Mouse (Mus musculus): Measurements from ENCODE around the gene S100a6. TPM values are rescaled to one million over a fixed set of nuclear protein-coding genes. Genes with fewer than 3 reads are reported as not detected.
A peak's percentile ranks its signal among the peaks of the same experiment; 100 is the strongest.

The S100a6 gene
- polyA plus RNA-seq, 1 experiment from 2014 or later: 37.8 TPM

- 75% methylated on average over 2 of the region's 2 CpGs for WGBS
- H3K27ac ChIP-seq: no peak overlapping the region
Observed at GRCm38 (mm10) chr3:90629298-90629697, 16.6 kb downstream of the S100a6 start.

GRCm38 (mm10) chr3:90631984-90632383 lies 19.3 kb downstream of the S100a6 start:
- no peak for ATAC-seq (ENCODE audit: insufficient number of reproducible peaks, insufficient read depth, low FRiP score, low TSS enrichment)
- no peaks in the 10 kb centered on the region for H3K27me3 ChIP-seq
- H3K27ac ChIP-seq: no peak overlapping the region
- no peaks in the 10 kb centered on the region for H3K4me1 ChIP-seq
- H3K4me3 ChIP-seq: no peak overlapping the region
- no peak overlapping the region for H3K4me2 ChIP-seq (replicated peaks)
- H3K9ac ChIP-seq: no peak overlapping the region
- WGBS: 84% methylated on average over 2 of the region's 2 CpGs
- H3K9me3 ChIP-seq: no peaks in the 10 kb centered on the region
- no peaks in the 10 kb centered on the region for H3K36me3 ChIP-seq

More at GRCm38 (mm10) chr3:90629298-90629697, 16.6 kb downstream of the S100a6 start:
- no peak overlapping the region for H3K4me3 ChIP-seq
- no peaks in the 10 kb centered on the region for H3K36me3 ChIP-seq
- H3K27me3 ChIP-seq: no peaks in the 10 kb centered on the region
- no peaks in the 10 kb centered on the region for H3K4me1 ChIP-seq
- H3K9ac ChIP-seq: no peak overlapping the region
- H3K4me2 ChIP-seq (replicated peaks): no peak overlapping the region
- no peaks in the 10 kb centered on the region for H3K9me3 ChIP-seq
- no peak for ATAC-seq (ENCODE audit: insufficient number of reproducible peaks, insufficient read depth, low FRiP score, low TSS enrichment)

GRCm38 (mm10) chr3:90638511-90639275 lies 26.0 kb downstream of the S100a6 start:
- Histone ChIP-seq H3K9ac (no peak overlapping the region), H3K4me3 (no peak overlapping the region), H3K36me3 (no peaks in the 10 kb centered on the region), H3K9me3 (no peaks in the 10 kb centered on the region), H3K4me2 (replicated peaks) (no peak overlapping the region), H3K4me1 (no peaks in the 10 kb centered on the region), H3K27ac (no peak overlapping the region), H3K27me3 (no peaks in the 10 kb centered on the region)
- ATAC-seq (ENCODE audit: insufficient number of reproducible peaks, insufficient read depth, low FRiP score, low TSS enrichment): no peak
- 70% methylated on average over 1 of the region's 1 CpGs for WGBS

DNA sequence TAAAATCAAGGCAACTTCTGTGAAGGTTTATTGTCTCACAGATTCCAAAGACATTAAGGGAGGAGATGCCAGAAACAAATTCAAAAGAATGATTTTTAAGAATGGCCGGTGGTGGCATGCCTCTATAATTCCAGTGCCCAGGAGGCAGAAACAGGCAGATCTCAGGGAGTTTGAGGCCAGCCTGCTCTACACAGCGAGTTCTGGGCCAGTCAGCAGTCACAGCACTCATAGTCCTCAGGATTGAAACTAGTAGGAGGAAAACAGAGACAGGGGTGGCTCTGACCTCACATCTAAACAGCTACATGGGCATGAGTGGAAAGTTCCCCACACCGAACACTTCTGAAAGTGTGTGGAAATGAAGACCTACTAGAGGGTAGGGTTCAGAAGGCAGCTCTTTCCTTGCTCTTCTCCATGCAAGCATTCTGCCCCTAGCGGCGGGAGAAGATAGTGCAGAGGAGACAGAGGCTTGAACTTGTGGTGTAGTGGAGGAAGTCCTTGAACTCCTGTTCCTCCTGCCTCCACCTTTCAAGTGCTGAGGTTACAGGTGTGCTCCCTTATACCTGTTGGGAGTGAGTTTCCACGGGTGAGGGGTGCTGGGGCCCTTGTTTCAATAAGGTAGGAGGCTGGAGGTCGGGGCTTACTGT lies 27.0 kb downstream of the S100a6 start:
- WGBS: 53% methylated on average over 7 of the region's 7 CpGs
- no peak overlapping the region for H3K9ac ChIP-seq
- no peaks in the 10 kb centered on the region for H3K36me3 ChIP-seq
- no peak for ATAC-seq (ENCODE audit: insufficient number of reproducible peaks, insufficient read depth, low FRiP score, low TSS enrichment)
- no peak overlapping the region for H3K27ac ChIP-seq
- H3K4me2 ChIP-seq (replicated peaks): no peak overlapping the region
- H3K4me3 ChIP-seq: no peak overlapping the region
- H3K27me3 ChIP-seq: no peaks in the 10 kb centered on the region
- H3K9me3 ChIP-seq: no peaks in the 10 kb centered on the region
- H3K4me1 ChIP-seq: no peaks in the 10 kb centered on the region

- no peak overlapping the region for H3K4me3 ChIP-seq
- H3K4me1 ChIP-seq: no peaks in the 10 kb centered on the region
- H3K36me3 ChIP-seq: no peaks in the 10 kb centered on the region
- no peak for ATAC-seq (ENCODE audit: insufficient number of reproducible peaks, insufficient read depth, low FRiP score, low TSS enrichment)
- no peak overlapping the region for H3K4me2 ChIP-seq (replicated peaks)
- no peaks in the 10 kb centered on the region for H3K9me3 ChIP-seq
- WGBS: 82% methylated on average over 7 of the region's 7 CpGs
- no peak overlapping the region for H3K9ac ChIP-seq
- H3K27ac ChIP-seq: no peak overlapping the region
- no peaks in the 10 kb centered on the region for H3K27me3 ChIP-seq
Observed at GRCm38 (mm10) chr3:90640981-90641380, 28.3 kb downstream of the S100a6 start.

GRCm38 (mm10) chr3:90644220-90644619 lies 31.5 kb downstream of the S100a6 start:
- WGBS: 47% methylated on average over 3 of the region's 3 CpGs
- no peaks in the 10 kb centered on the region for H3K27me3 ChIP-seq
- H3K4me3 ChIP-seq: no peak overlapping the region
- no peaks in the 10 kb centered on the region for H3K4me1 ChIP-seq
- H3K27ac ChIP-seq: no peak overlapping the region
- no peaks in the 10 kb centered on the region for H3K36me3 ChIP-seq
- H3K9me3 ChIP-seq: no peaks in the 10 kb centered on the region
- no peak overlapping the region for H3K9ac ChIP-seq
- no peak for ATAC-seq (ENCODE audit: insufficient number of reproducible peaks, insufficient read depth, low FRiP score, low TSS enrichment)
- H3K4me2 ChIP-seq (replicated peaks): no peak overlapping the region

DNA sequence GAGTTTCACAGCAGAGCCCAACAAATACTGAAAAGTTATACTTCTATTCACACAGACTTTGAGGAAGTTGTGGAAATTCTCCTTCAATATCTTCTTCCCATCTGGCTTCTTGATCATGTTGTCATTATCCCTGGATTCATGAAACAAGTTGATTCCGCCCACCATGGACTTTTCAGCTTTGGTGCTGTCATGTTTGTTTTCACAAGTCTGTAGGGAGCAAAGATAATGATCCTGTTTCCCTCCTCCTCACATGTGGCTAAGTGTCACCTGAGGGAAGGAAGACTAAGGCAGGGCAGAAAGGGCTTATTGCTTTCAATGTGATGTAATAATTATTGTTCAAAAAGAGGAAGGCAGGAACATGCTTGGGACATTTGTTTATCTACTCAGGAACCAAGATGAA lies 34.6 kb downstream of the S100a6 start:
- no peaks in the 10 kb centered on the region for H3K9me3 ChIP-seq
- ATAC-seq (ENCODE audit: insufficient number of reproducible peaks, insufficient read depth, low FRiP score, low TSS enrichment): no peak
- no peak overlapping the region for H3K4me3 ChIP-seq
- no peaks in the 10 kb centered on the region for H3K36me3 ChIP-seq
- no peaks in the 10 kb centered on the region for H3K4me1 ChIP-seq
- H3K27me3 ChIP-seq: no peaks in the 10 kb centered on the region
- H3K9ac ChIP-seq: no peak overlapping the region
- H3K4me2 ChIP-seq (replicated peaks): no peak overlapping the region
- no peak overlapping the region for H3K27ac ChIP-seq
- WGBS: 74% methylated on average over 1 of the region's 1 CpGs

DNA sequence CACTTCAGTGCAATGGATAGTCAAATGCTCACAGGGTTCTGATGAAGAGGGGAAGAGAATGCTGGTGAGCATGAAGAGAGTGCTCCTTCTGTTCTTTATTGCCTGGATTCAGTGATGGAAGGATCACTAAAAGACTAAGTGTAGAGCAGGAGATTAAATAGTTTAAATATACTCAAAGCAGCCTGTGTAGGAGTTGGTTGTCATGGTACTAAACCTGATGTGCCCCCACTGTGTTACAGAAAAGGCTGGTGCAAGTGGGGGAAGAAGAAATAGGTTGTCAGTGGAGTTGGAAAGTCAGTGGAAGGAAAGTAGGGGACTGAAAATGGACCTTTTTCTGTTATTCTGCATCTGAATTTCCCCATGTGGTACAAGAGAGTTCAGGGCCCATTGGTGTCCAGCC lies 36.3 kb downstream of the S100a6 start:
- H3K4me2 ChIP-seq (replicated peaks): no peak overlapping the region
- ATAC-seq (ENCODE audit: insufficient number of reproducible peaks, insufficient read depth, low FRiP score, low TSS enrichment): no peak
- no peak overlapping the region for H3K4me3 ChIP-seq
- H3K9ac ChIP-seq: no peak overlapping the region
- H3K4me1 ChIP-seq: no peaks in the 10 kb centered on the region
- H3K27ac ChIP-seq: no peak overlapping the region
- no peaks in the 10 kb centered on the region for H3K9me3 ChIP-seq
- H3K36me3 ChIP-seq: no peaks in the 10 kb centered on the region
- no peaks in the 10 kb centered on the region for H3K27me3 ChIP-seq

DNA sequence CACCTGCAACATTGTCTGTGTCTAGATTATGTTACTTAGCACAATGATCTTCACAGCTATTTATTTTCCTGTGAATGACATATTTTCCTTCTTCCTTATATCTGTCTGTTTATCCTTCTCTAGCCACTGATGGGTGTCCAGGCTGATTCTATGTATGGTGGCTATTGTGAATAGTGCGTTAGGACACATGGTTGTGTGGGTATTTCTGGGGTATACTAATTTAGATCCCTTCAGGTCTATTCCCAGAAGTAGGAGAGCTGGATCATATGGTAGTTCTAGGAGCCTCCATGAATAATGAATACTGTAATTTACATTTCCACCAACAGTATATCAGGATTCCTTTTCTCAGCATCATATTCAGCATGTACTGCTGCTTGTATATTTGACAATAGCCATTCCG lies 37.1 kb downstream of the S100a6 start:
- H3K27ac ChIP-seq: no peak overlapping the region
- no peaks in the 10 kb centered on the region for H3K36me3 ChIP-seq
- no peaks in the 10 kb centered on the region for H3K4me1 ChIP-seq
- H3K27me3 ChIP-seq: no peaks in the 10 kb centered on the region
- no peak for ATAC-seq (ENCODE audit: insufficient number of reproducible peaks, insufficient read depth, low FRiP score, low TSS enrichment)
- H3K4me2 ChIP-seq (replicated peaks): no peak overlapping the region
- no peak overlapping the region for H3K9ac ChIP-seq
- no peaks in the 10 kb centered on the region for H3K9me3 ChIP-seq
- 88% methylated on average over 2 of the region's 2 CpGs for WGBS
- H3K4me3 ChIP-seq: no peak overlapping the region

DNA sequence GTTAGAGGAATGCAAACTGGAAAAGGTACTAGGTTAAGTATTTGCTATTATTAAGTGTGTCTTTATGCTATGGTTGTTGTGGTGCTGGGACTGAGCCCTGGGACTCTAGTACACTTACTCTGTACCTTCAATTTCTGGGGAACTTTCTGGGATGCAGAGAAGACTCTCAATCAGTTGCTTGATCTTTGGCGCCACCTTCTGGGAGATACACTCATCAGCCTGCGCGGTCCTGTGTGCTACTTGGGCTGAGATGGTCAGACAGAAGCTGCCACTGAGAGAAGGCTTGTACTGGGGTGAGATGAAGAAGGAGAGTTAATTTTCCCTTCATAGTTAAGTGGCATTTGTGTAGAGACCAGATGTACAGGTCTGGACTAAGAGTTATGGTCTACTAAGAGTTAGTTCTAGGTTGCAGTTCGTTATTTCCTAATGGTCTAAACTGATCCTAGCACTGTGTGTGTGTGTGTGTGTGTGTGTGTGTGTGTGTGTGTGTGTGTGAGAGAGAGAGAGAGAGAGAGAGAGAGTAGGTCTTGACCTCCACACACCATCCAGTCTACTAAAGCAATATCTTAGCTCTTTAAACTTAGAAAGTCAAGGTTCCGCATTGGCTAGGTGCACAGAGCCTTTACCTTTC lies 40.3 kb downstream of the S100a6 start:
- no peaks in the 10 kb centered on the region for H3K9me3 ChIP-seq
- no peak overlapping the region for H3K9ac ChIP-seq
- no peak overlapping the region for H3K27ac ChIP-seq
- no peaks in the 10 kb centered on the region for H3K36me3 ChIP-seq
- no peak for ATAC-seq (ENCODE audit: insufficient number of reproducible peaks, insufficient read depth, low FRiP score, low TSS enrichment)
- no peaks in the 10 kb centered on the region for H3K4me1 ChIP-seq
- H3K27me3 ChIP-seq: no peaks in the 10 kb centered on the region; the same call in 1 of the 2 replicates
- no peak overlapping the region for H3K4me2 ChIP-seq (replicated peaks)
- WGBS: 38% methylated on average over 5 of the region's 5 CpGs
- H3K4me3 ChIP-seq: no peak overlapping the region

- ATAC-seq (ENCODE audit: insufficient number of reproducible peaks, insufficient read depth, low FRiP score, low TSS enrichment): 0 out of 2 replicates have a peak, but pooled peaks have one; percentile 56
- H3K4me2 ChIP-seq (replicated peaks): no peak within 1 kb of the TSS
- no peak within 1 kb of the TSS for H3K4me3 ChIP-seq
- no peaks in the 10 kb centered on the region for H3K36me3 ChIP-seq
- no peak within 1 kb of the TSS for H3K27ac ChIP-seq
- H3K27me3 ChIP-seq: no peaks in the 10 kb centered on the region; the same call in 1 of the 2 replicates
- no peaks in the 10 kb centered on the region for H3K9me3 ChIP-seq
- H3K9ac ChIP-seq: no peak within 1 kb of the TSS
- no peaks in the 10 kb centered on the region for H3K4me1 ChIP-seq
Observed at GRCm38 (mm10) chr3:90653717-90654116, 41.0 kb downstream of the S100a6 start, which contains the start of gene S100a7a. S100a7a (plus strand) TSS chr3:90654017.

DNA sequence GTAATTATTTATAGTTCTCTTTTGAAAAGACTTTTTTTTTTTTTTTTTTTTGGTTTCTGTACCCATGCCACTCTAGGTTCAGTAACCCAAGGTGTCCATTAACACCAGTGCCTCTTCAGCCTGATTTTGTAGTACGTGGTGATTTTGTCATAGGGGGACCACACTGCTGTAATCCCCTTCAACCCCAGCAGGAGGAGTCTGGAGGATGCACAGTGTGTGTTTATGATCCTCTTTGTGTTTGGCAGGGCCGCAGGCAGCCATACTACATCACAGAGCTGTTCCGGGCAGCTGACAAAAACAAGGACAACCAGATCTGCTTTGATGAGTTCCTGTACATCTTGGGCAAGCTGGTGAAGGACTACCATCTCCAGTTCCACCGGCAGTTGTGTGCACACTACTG lies 44.7 kb downstream of the S100a6 start:
- Histone ChIP-seq H3K9ac (no peak overlapping the region), H3K4me1 (no peaks in the 10 kb centered on the region), H3K27me3 (no peaks in the 10 kb centered on the region; the same call in 1 of the 2 replicates), H3K4me3 (no peak overlapping the region), H3K36me3 (no peaks in the 10 kb centered on the region), H3K4me2 (replicated peaks) (no peak overlapping the region), H3K9me3 (no peaks in the 10 kb centered on the region), H3K27ac (no peak overlapping the region)
- WGBS: 73% methylated on average over 4 of the region's 4 CpGs
- ATAC-seq (ENCODE audit: insufficient number of reproducible peaks, insufficient read depth, low FRiP score, low TSS enrichment): no peak
